Comparison of ENCODE assay signal across 8 mouse cellular contexts in the genomic region with DNA sequence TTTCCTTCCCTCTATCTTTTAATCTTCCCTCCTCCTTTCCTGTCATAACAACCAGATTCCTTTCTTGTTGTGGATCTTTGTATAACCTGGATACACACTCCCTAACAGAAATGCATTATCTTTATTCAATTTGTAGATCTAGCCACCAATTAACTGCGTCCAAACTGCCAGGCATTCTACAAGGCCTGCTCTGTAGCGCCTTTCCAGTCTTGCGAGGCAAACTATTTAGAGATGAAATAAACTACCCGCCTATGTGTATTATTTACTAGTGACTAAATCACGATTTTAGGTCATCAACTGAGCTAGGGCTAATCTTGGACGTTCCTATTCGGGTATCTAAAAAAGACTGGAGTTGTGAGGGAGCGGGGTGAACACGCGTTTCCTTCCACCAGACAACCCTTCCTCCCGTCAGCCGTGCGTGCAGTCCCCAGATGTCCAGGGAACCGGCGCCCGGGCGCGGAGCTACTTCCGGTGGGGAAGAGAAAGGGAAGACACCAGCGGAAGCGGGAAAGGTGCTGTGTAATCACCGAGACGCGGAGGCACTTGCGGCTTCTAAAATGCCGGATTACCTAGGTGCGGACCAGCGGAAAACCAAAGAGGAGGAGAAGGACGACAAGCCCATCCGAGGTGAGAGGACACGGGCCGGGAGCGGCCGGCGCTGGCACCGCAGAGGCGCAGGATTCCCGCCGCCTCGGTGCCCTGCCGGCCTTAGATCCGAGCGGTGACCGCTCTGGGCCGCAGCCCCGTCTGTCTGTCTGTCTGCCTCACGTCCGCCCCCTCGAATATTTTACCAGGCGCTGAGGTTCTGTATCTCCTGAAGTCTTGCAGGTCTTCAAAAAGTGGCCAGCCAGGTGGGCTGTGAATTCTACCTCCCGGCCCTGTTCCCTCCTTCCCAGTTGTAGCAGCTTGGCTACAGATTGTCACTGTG. TPM values are rescaled to one million over a fixed set of nuclear protein-coding genes. Genes with fewer than 3 reads are reported as not detected.
A peak's percentile ranks its signal among the peaks of the same experiment; 100 is the strongest.
DNase-seq lines count a peak whose midpoint lies in the region; ATAC-seq and TF ChIP-seq lines count a peak whose summit lies in the region.

No protein-coding gene starts in this region.

- peak overlapping the region; percentile 65 for H3K4me2 ChIP-seq in embryonic facial prominence, embryonic 15.5 days (replicated peaks)
- H3K4me2 ChIP-seq in limb, embryonic 14.5 days (replicated peaks; ENCODE audit: low read depth, low read length, severe bottlenecking): peak overlapping the region; percentile 72
- peak overlapping the region; percentile 64 for H3K4me2 ChIP-seq in midbrain, postnatal 0 days (ENCODE audit: low read depth, low read length, poor library complexity, severe bottlenecking)

- TF ChIP-seq CTCF in bone marrow, adult 2 months (IDR thresholded peaks at IDR 0.05; ENCODE audit: control insufficient read depth, insufficient read depth, low read length): no peak
- no peak for TF ChIP-seq CTCF in midbrain, postnatal 0 days (IDR thresholded peaks at IDR 0.05)

- peak; percentile 94 for DNase-seq in 416B (ENCODE audit: low read depth)
- peak; percentile 92 for DNase-seq in heart, adult 8-10 months (ENCODE audit: low spot score)
- peak; percentile 93 for DNase-seq in kidney, adult 9 months
- peak; percentile 90 for DNase-seq in limb, embryonic 14.5 days (ENCODE audit: low spot score)
- DNase-seq in midbrain, postnatal 0 days (ENCODE audit: low spot score): peak; percentile 94
- DNase-seq in spleen, postnatal 14 days (ENCODE audit: low spot score in 2 of 2): peak; percentile 82 to 92

- H3K27ac ChIP-seq in bone marrow, adult 2 months (ENCODE audit: control insufficient read depth, insufficient read depth, low read depth, low read length, poor library complexity): peak overlapping the region; percentile 88
- peak overlapping the region; percentile 89 for H3K27ac ChIP-seq in embryonic facial prominence, embryonic 15.5 days (replicated peaks)
- peak overlapping the region; percentile 67 for H3K27ac ChIP-seq in limb, embryonic 14.5 days (replicated peaks; ENCODE audit: low read depth, low read length)
- peak overlapping the region; percentile 88 for H3K27ac ChIP-seq in midbrain, postnatal 0 days (ENCODE audit: low read depth, low read length)

- peak overlapping the region; percentile 88 for H3K4me3 ChIP-seq in bone marrow, adult 2 months (replicated peaks; ENCODE audit: control insufficient read depth, low read depth, low read length)
- H3K4me3 ChIP-seq in embryonic facial prominence, embryonic 15.5 days (replicated peaks): peak overlapping the region; percentile 78
- H3K4me3 ChIP-seq in limb, embryonic 14.5 days (replicated peaks; ENCODE audit: low read length): peak overlapping the region; percentile 95
- peak overlapping the region; percentile 94 for H3K4me3 ChIP-seq in midbrain, postnatal 0 days (ENCODE audit: low read depth, low read length)

- no peaks in the 10 kb centered on the region for H3K27me3 ChIP-seq in embryonic facial prominence, embryonic 15.5 days
- no peaks in the 10 kb centered on the region for H3K27me3 ChIP-seq in limb, embryonic 14.5 days (ENCODE audit: control insufficient read depth, insufficient read depth, low read length)
- H3K27me3 ChIP-seq in midbrain, postnatal 0 days (ENCODE audit: insufficient read depth, low read length): no peaks in the 10 kb centered on the region

- peak overlapping the region; percentile 80 for H3K9ac ChIP-seq in embryonic facial prominence, embryonic 15.5 days
- peak overlapping the region; percentile 92 for H3K9ac ChIP-seq in limb, embryonic 14.5 days (ENCODE audit: low read depth, low read length, severe bottlenecking)
- peak overlapping the region; percentile 98 for H3K9ac ChIP-seq in midbrain, postnatal 0 days (replicated peaks; ENCODE audit: low read length, poor library complexity, severe bottlenecking)

- H3K9me3 ChIP-seq in embryonic facial prominence, embryonic 15.5 days (replicated peaks): no peaks in the 10 kb centered on the region
- H3K9me3 ChIP-seq in limb, embryonic 14.5 days (ENCODE audit: control insufficient read depth, low read length): no peaks in the 10 kb centered on the region
- no peaks in the 10 kb centered on the region for H3K9me3 ChIP-seq in midbrain, postnatal 0 days (ENCODE audit: low read length)

- H3K36me3 ChIP-seq in embryonic facial prominence, embryonic 15.5 days: peaks cover 20% of the 10 kb centered on the region
- peaks cover 25% of the 10 kb centered on the region for H3K36me3 ChIP-seq in limb, embryonic 14.5 days (ENCODE audit: control insufficient read depth, insufficient read depth, low read length)
- H3K36me3 ChIP-seq in midbrain, postnatal 0 days (ENCODE audit: insufficient read depth, low read length): peaks cover 12% of the 10 kb centered on the region

- peak; percentile 64; the same call in 1 of the 2 replicates for ATAC-seq in embryonic facial prominence, embryonic 15.5 days (ENCODE audit: insufficient number of reproducible peaks, low FRiP score, low TSS enrichment, low read depth)
- ATAC-seq in limb, embryonic 14.5 days (ENCODE audit: low FRiP score, low read depth): peak; percentile 87
- ATAC-seq in midbrain, postnatal 0 days (ENCODE audit: low FRiP score): peak; percentile 86

- H3K4me1 ChIP-seq in bone marrow, adult 2 months (ENCODE audit: control insufficient read depth, insufficient read depth, low read length): no peaks in the 10 kb centered on the region; the same call in 1 of the 2 replicates
- peaks cover 19% of the 10 kb centered on the region for H3K4me1 ChIP-seq in embryonic facial prominence, embryonic 15.5 days
- peaks cover 11% of the 10 kb centered on the region; the same call in 1 of the 2 replicates for H3K4me1 ChIP-seq in limb, embryonic 14.5 days (ENCODE audit: control insufficient read depth, insufficient read depth, low read length)
- 0 out of 2 replicates have a peak, but pooled peaks cover 16% of the 10 kb centered on the region for H3K4me1 ChIP-seq in midbrain, postnatal 0 days (ENCODE audit: insufficient read depth, low read length)

- peak; percentile 85 for TF ChIP-seq POLR2A in bone marrow, adult 2 months (IDR thresholded peaks at IDR 0.05; ENCODE audit: borderline replicate concordance, control insufficient read depth, low read depth, low read length)
- peak; percentile 74; the same call in 1 of the 2 replicates for TF ChIP-seq POLR2A in limb, embryonic 14.5 days (IDR thresholded peaks at IDR 0.05; ENCODE audit: borderline replicate concordance, extremely low read depth, insufficient read depth, insufficient read length)

- under 1% methylated on average over 51 of the region's 51 CpGs for WGBS in bone marrow, adult 2 months
- 1% methylated on average over 51 of the region's 51 CpGs for WGBS in embryonic facial prominence, embryonic 15.5 days
- WGBS in limb, embryonic 14.5 days: 3% methylated on average over 49 of the region's 51 CpGs
- whole genome bisulfite sequencing in midbrain, postnatal 0 days: 2% methylated on average over 51 of the region's 51 CpGs

RNA-seq across cellular contexts. Expression of gene Psmc2, which starts 1.4 kb away (rescaled TPM):
- polyA plus RNA-seq in bone marrow, adult 2 months (2011; ENCODE audit: insufficient read depth, insufficient read length, low replicate concordance, missing spikeins): 49.8 and 63.0 TPM in 2 replicates
- polyA plus RNA-seq in embryonic facial prominence, embryonic 15.5 days (2015; fragmentation: Nextera tagmentation; extraction: Ambion mirVana): 166 and 171 TPM in 2 replicates
- total RNA-seq in heart, adult 8-10 months (2022): 100 to 1,000 TPM in 1 of 4 experiments, 10 to 100 TPM in 3; 87.6 to 100 (median 93.1) TPM
- 64.9 and 89.1 TPM in 2 replicates for polyA plus RNA-seq in limb, embryonic 14.5 days (2012; rRNA removed)
- polyA plus RNA-seq in limb, embryonic 14.5 days (2014; fragmentation: Nextera tagmentation; extraction: Ambion mirVana): 165 and 174 TPM in 2 replicates
- total RNA-seq in midbrain, postnatal 0 days (2014; rRNA removed): 35.8 and 46.4 TPM in 2 replicates
- 188 and 191 TPM in 2 replicates for polyA plus RNA-seq in midbrain, postnatal 0 days (2015; fragmentation: Nextera tagmentation; extraction: Ambion mirVana)

RNA-seq across cellular contexts. Expression of gene Dnajc2, which starts 1.5 kb away (rescaled TPM):
- polyA plus RNA-seq in bone marrow, adult 2 months (2011; ENCODE audit: insufficient read depth, insufficient read length, low replicate concordance, missing spikeins): 29.1 and 47.2 TPM in 2 replicates
- polyA plus RNA-seq in embryonic facial prominence, embryonic 15.5 days (2015; fragmentation: Nextera tagmentation; extraction: Ambion mirVana): 51.8 and 55.3 TPM in 2 replicates
- total RNA-seq in heart, adult 8-10 months (2022): 10 to 100 TPM; 19.5 to 23.9 (median 20.7) TPM
- polyA plus RNA-seq in limb, embryonic 14.5 days (2012; rRNA removed): 12.4 and 25.4 TPM in 2 replicates
- polyA plus RNA-seq in limb, embryonic 14.5 days (2014; fragmentation: Nextera tagmentation; extraction: Ambion mirVana): 60.2 and 61.1 TPM in 2 replicates
- 21.3 and 29.0 TPM in 2 replicates for total RNA-seq in midbrain, postnatal 0 days (2014; rRNA removed)
- 68.0 and 71.8 TPM in 2 replicates for polyA plus RNA-seq in midbrain, postnatal 0 days (2015; fragmentation: Nextera tagmentation; extraction: Ambion mirVana)

RNA-seq across cellular contexts. Expression of gene Pmpcb, which starts 49.6 kb away (rescaled TPM):
- 26.0 and 59.8 TPM in 2 replicates for polyA plus RNA-seq in bone marrow, adult 2 months (2011; ENCODE audit: insufficient read depth, insufficient read length, low replicate concordance, missing spikeins)
- polyA plus RNA-seq in embryonic facial prominence, embryonic 15.5 days (2015; fragmentation: Nextera tagmentation; extraction: Ambion mirVana): 72.2 and 74.6 TPM in 2 replicates
- total RNA-seq in heart, adult 8-10 months (2022): 100 to 1,000 TPM; 289 to 312 (median 300) TPM
- polyA plus RNA-seq in limb, embryonic 14.5 days (2012; rRNA removed): 63.2 and 80.0 TPM in 2 replicates
- polyA plus RNA-seq in limb, embryonic 14.5 days (2014; fragmentation: Nextera tagmentation; extraction: Ambion mirVana): 82.7 and 85.1 TPM in 2 replicates
- 64.7 and 86.4 TPM in 2 replicates for total RNA-seq in midbrain, postnatal 0 days (2014; rRNA removed)
- 64.0 and 68.6 TPM in 2 replicates for polyA plus RNA-seq in midbrain, postnatal 0 days (2015; fragmentation: Nextera tagmentation; extraction: Ambion mirVana)

Comparison
In these comparisons a context has a peak if more than half of its experiments do, and no peak if none do; other contexts are left out.
1. Peak in every context shown above with its lines: DNase-seq, ATAC-seq, H3K4me3 ChIP-seq and H3K27ac ChIP-seq.